Mouse (Mus musculus) lung, postnatal 25 days (tissue): Measurements from ENCODE around the gene Olfr776.
"Not testable (repeated sequence)": the region's sequence is repeated elsewhere in the genome, so short reads cannot be mapped to it uniquely, and the experiment has no call there.

Experiments used
- DNase-seq: peaks from one replicate; pipeline ENCODE4 v3.0.0; 2022; ENCODE audit warnings: low spot score

Olfr776 gene

DNA sequence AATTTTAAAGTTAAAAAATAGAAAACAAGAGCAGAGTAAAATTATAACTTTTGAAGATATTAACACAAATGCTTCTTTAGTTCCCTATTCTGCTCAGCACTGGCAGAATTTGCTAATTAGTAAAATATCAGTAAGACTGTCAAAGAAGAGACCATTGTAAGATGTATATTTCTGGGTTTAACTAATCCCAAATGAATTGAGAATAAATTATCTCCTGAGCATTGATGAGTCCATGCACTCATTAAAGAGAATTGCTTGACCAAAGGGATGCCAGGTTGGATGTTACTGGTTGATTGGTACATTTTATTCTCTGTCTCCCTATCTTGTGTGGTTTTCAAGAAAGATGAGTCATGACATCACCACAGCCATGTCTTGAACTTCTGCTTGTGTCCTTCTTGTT is at the start of gene Olfr776:
Olfr776 (plus strand) TSS at position 301 of the 400 bp plus-strand sequence.
- no peak for DNase-seq

- no peak for DNase-seq
Observed at GRCm38 (mm10) chr10:129230737-129231136, 28.2 kb upstream of the Olfr776 start.

DNA sequence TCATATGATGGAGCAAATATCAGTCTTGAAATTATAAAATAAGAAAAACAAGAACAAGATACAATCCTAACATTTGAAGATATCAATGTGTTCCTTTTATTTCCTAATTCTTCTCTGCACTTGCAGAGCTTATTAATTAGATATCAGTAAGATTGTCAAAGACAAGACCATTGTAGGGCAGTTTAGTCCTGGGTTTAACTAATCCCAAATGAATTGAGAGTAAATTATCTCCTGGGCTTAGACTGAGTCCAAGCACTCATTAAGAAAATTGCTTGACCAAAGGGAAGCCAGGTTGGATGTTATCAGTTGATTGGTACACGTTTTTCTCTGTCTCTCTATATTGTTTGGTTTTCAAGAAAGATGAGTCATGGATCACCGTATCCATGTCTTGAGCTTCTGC is 23.0 kb upstream of the Olfr776 start, which contains the start of gene Olfr774:
Olfr774 (plus strand) TSS at position 301 of the 400 bp plus-strand sequence.
- no peak for DNase-seq

DNA sequence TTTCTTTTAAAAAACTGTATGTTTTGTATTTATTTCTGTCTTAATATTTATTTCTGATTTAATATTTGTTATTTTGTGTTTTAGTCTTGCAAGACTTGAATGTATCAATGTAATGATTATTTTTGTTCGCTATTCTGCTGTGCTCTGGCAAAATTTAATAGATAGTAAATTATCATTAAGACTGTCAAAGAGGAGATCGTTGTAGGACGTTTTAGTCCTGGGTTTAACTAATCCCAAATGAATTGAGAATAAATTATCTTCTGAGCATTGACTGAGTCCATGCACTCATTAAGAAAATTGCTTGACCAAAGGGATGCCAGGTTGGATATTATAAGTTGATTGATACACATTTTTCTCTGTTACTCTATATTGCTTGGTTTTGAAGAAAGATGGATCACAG is 10.8 kb upstream of the Olfr776 start, which contains the start of gene Olfr775:
Olfr775 (plus strand) TSS at position 301 of the 400 bp plus-strand sequence.
- DNase-seq, result no peak

- DNase-seq, result no peak
Observed at GRCm38 (mm10) chr10:129271081-129271535, 12.2 kb downstream of the Olfr776 start, which contains the start of gene Olfr777. Olfr777 (minus strand) TSS chr10:129271485.

GRCm38 (mm10) chr10:129312973-129313372 is 54.0 kb downstream of the Olfr776 start:
- DNase-seq, result not testable (repeated sequence)

- not testable (repeated sequence) for DNase-seq
Observed at GRCm38 (mm10) chr10:129313521-129313920, 54.6 kb downstream of the Olfr776 start.
